Mouse (Mus musculus): ENCODE results near the gene Pygm. TPM values are rescaled to one million over a fixed set of nuclear protein-coding genes. Genes with fewer than 3 reads are reported as not detected.

Pygm gene
- polyA plus RNA-seq, 1 experiment from 2014 or later: 12.0 TPM

- ATAC-seq (ENCODE audit: low FRiP score): no peak
These were observed 41.8 kb upstream of the Pygm start for GRCm38 (mm10) chr19:6342276-6342933.

DNA sequence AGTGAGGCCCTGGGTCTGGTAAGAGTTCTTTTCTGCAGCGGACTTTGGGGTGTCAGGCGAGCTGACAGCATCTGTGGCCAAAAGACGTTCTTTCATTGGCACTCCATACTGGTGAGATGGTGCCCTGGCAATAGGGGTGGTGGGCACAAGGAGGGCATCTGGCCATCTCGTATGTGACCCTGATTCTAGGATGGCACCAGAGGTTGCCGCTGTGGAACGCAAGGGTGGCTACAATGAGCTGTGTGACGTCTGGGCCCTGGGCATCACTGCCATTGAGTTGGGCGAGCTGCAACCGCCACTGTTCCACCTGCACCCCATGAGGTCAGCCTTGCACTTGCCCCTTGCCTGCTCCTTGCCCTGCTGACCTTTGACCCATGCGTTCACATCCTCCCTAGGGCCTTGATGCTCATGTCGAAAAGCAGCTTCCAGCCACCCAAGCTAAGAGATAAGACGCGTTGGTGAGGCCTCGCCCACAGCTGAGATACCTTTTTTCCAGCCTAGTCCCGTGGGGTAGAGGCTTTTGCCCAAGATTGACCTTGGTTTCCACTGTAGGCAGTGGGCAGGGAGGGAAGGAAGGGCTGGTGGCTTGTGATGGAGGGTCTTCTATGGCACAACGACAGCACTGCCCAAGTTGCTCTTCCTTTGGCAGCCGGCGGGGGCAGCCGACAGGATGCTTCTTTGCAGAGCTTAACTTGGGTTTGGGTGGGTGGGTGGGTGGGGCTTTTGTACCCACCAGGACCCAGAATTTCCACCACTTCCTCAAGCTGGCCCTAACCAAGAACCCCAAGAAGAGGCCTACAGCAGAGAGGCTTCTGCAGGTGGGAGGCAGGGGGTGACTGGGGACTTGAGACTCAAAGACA is 40.9 kb upstream of the Pygm start:
- Histone ChIP-seq H3K4me3 (replicated peaks) (no peak overlapping the region), H3K27me3 (replicated peaks) (no peaks in the 10 kb centered on the region), H3K4me1 (peaks cover 22% of the 10 kb centered on the region), H3K36me3 (peaks cover 66% of the 10 kb centered on the region), H3K4me2 (no peak overlapping the region), H3K27ac (replicated peaks) (no peak overlapping the region), H3K9ac (replicated peaks) (no peak overlapping the region), H3K9me3 (replicated peaks) (no peaks in the 10 kb centered on the region)
- 86% methylated on average over 19 of the region's 19 CpGs for WGBS
- ATAC-seq (ENCODE audit: low FRiP score): no peak

More at GRCm38 (mm10) chr19:6342276-6342933, 41.8 kb upstream of the Pygm start:
- Histone ChIP-seq H3K27me3 (replicated peaks) (no peaks in the 10 kb centered on the region), H3K9me3 (replicated peaks) (no peaks in the 10 kb centered on the region), H3K9ac (replicated peaks) (peak overlapping the region; percentile 3; the same call in 1 of the 2 replicates), H3K4me3 (replicated peaks) (peak overlapping the region; percentile 51; the same call in 1 of the 2 replicates), H3K27ac (replicated peaks) (no peak overlapping the region), H3K4me1 (peaks cover 28% of the 10 kb centered on the region), H3K36me3 (peaks cover 70% of the 10 kb centered on the region), H3K4me2 (peak overlapping the region; percentile 67)
- 72% methylated on average over 5 of the region's 5 CpGs for WGBS

DNA sequence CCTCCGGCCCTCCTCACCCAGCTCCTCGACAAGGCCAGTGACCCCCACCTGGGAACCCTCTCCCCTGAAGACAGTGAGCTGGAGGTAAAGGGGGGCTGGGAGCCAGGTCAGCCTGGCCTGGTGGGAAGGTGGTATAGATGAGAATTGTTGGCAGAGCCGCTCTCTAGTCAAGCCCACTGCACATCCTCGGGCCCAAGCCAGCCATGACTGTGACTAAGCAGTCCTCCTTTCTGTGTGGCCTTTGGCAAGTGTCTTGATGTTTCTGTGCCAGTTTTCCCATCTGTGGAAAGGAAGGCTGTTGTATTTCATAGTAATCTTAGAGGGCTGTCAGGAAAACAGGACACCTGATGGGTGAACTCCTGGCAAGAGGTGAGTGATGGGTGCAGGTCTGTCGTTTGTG is 40.2 kb upstream of the Pygm start:
- Histone ChIP-seq H3K36me3 (peaks cover 59% of the 10 kb centered on the region), H3K9me3 (replicated peaks) (no peaks in the 10 kb centered on the region), H3K27ac (replicated peaks) (no peak overlapping the region), H3K9ac (replicated peaks) (no peak overlapping the region), H3K27me3 (replicated peaks) (no peaks in the 10 kb centered on the region), H3K4me2 (no peak overlapping the region), H3K4me1 (peaks cover 22% of the 10 kb centered on the region), H3K4me3 (replicated peaks) (no peak overlapping the region)
- no peak for ATAC-seq (ENCODE audit: low FRiP score)
- 89% methylated on average over 5 of the region's 5 CpGs for WGBS

GRCm38 (mm10) chr19:6346023-6346422 is 38.2 kb upstream of the Pygm start:
- no peaks in the 10 kb centered on the region for H3K9me3 ChIP-seq (replicated peaks)
- H3K36me3 ChIP-seq: peaks cover 59% of the 10 kb centered on the region
- no peak overlapping the region for H3K4me3 ChIP-seq (replicated peaks)
- H3K27ac ChIP-seq (replicated peaks): no peak overlapping the region
- no peak overlapping the region for H3K4me2 ChIP-seq
- ATAC-seq (ENCODE audit: low FRiP score): no peak
- peaks cover 12% of the 10 kb centered on the region for H3K4me1 ChIP-seq
- 92% methylated on average over 5 of the region's 5 CpGs for WGBS
- no peaks in the 10 kb centered on the region for H3K27me3 ChIP-seq (replicated peaks)
- H3K9ac ChIP-seq (replicated peaks): no peak overlapping the region

DNA sequence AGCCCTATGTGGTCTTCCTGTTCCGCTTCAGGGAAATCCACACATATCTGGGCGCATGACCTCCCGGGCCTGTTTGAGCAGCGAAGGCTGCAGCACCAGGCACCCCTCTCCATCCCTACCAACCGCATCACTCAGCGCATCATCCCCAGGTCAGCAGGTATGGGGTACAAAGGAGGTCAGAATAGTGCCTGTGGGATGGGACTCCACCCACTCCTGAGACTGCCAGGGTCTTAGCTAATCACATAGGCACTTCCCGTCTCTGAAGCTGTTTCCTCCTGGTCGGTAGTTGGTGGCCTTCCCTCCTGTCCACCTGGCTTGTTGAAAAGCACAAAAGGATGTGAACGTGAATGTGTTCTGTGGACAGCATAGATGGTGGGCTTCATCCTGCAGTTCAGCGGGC is 37.5 kb upstream of the Pygm start:
- Histone ChIP-seq H3K4me2 (no peak overlapping the region), H3K4me1 (peaks cover 12% of the 10 kb centered on the region), H3K27me3 (replicated peaks) (no peaks in the 10 kb centered on the region), H3K27ac (replicated peaks) (no peak overlapping the region), H3K36me3 (peaks cover 62% of the 10 kb centered on the region), H3K4me3 (replicated peaks) (no peak overlapping the region), H3K9ac (replicated peaks) (no peak overlapping the region), H3K9me3 (replicated peaks) (no peaks in the 10 kb centered on the region)
- no peak for ATAC-seq (ENCODE audit: low FRiP score)
- 90% methylated on average over 10 of the region's 10 CpGs for WGBS

GRCm38 (mm10) chr19:6347615-6348014 is 36.6 kb upstream of the Pygm start:
- H3K4me1 ChIP-seq: peaks cover 5% of the 10 kb centered on the region; the same call in 1 of the 2 replicates
- ATAC-seq (ENCODE audit: low FRiP score): no peak
- 95% methylated on average over 4 of the region's 4 CpGs for WGBS
- no peaks in the 10 kb centered on the region for H3K9me3 ChIP-seq (replicated peaks)
- no peak overlapping the region for H3K9ac ChIP-seq (replicated peaks)
- peaks cover 61% of the 10 kb centered on the region for H3K36me3 ChIP-seq
- no peak overlapping the region for H3K4me2 ChIP-seq
- no peaks in the 10 kb centered on the region for H3K27me3 ChIP-seq (replicated peaks)
- H3K27ac ChIP-seq (replicated peaks): no peak overlapping the region
- H3K4me3 ChIP-seq (replicated peaks): no peak overlapping the region

GRCm38 (mm10) chr19:6348717-6349116 is 35.5 kb upstream of the Pygm start:
- peaks cover 5% of the 10 kb centered on the region; the same call in 1 of the 2 replicates for H3K4me1 ChIP-seq
- WGBS: 65% methylated on average over 9 of the region's 9 CpGs
- H3K9ac ChIP-seq (replicated peaks): no peak overlapping the region
- peaks cover 63% of the 10 kb centered on the region for H3K36me3 ChIP-seq
- H3K27ac ChIP-seq (replicated peaks): no peak overlapping the region
- no peaks in the 10 kb centered on the region for H3K27me3 ChIP-seq (replicated peaks)
- no peak for ATAC-seq (ENCODE audit: low FRiP score)
- no peak overlapping the region for H3K4me2 ChIP-seq
- no peaks in the 10 kb centered on the region for H3K9me3 ChIP-seq (replicated peaks)
- no peak overlapping the region for H3K4me3 ChIP-seq (replicated peaks)

DNA sequence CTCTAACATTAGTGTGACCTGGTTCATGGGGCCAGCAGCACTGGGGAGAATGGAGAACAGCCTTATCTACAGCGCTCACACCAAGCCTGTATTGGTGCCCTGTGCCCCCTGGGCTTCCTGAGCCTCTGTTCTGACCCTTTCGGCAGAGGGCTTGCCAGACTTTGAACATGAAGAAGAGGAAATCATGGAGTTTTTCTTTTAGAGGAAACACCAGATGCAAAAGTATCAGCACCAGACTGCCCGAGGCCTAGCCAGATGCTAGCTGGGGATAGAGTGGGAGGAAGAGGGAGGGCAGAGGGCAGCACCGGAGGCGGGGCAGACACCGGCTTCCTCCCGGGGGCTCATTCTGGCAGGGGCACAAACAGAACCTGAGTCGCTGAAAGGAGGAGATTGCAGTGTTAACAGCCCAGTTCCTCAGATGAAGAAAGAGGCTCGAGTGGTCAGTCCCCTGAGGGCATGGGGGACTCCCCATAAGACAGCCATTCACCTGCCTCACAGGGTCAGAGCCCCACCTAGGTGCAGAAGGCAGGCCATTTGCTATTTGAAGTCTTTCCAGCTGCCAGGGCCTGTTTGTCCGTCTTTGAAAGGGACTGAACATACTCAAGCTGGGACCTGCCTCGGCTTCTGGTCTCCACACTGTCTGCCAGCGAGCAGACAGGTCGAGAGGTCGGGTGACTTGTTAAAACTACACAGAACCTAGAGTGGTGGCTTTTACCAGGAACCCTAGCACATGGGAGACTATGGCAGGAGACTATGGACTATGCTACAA is 34.8 kb upstream of the Pygm start:
- Histone ChIP-seq H3K27me3 (replicated peaks) (no peaks in the 10 kb centered on the region), H3K27ac (replicated peaks) (0 out of 2 replicates have a peak overlapping the region, but pooled peaks have one; percentile 15), H3K4me3 (replicated peaks) (no peak overlapping the region), H3K9ac (replicated peaks) (no peak overlapping the region), H3K9me3 (replicated peaks) (no peaks in the 10 kb centered on the region), H3K4me2 (no peak overlapping the region), H3K4me1 (peaks cover 5% of the 10 kb centered on the region; the same call in 1 of the 2 replicates), H3K36me3 (peaks cover 63% of the 10 kb centered on the region)
- ATAC-seq (ENCODE audit: low FRiP score): no peak
- 38% methylated on average over 14 of the region's 14 CpGs for WGBS

DNA sequence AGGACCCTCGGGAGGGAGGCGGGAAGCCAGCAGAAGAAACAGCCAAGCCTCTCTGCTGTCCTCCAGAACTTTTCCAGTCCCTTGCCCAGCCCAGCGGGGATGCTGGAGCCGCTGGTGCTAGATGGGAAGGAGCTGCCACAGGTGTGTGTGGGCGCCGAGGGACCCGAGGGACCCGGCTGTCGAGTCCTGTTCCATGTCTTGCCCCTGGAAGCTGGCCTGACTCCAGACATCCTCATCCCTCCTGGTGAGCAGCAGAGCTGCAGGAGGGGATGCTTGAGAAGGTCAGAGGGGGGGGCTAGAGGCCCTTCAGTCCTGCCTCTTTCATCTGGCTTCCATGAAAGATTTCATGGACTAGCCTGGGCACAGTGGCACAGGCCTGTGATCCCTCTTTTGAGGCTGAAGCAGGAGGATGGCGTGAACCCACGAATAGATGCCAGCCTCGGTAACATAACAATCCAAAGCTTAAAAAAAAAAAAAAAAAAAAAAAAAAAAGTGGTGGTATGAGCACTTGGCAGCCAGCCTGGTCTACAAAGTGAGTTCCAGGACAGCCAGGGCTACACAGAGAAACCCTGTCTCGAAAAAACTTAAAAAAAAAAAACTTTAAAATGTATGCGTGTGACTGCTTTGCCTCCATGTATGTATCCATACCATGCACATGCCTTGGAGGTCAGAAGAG is 32.6 kb upstream of the Pygm start:
- Histone ChIP-seq H3K4me3 (replicated peaks) (no peak overlapping the region), H3K27me3 (replicated peaks) (no peaks in the 10 kb centered on the region), H3K36me3 (peaks cover 48% of the 10 kb centered on the region), H3K27ac (replicated peaks) (no peak overlapping the region), H3K9ac (replicated peaks) (no peak overlapping the region), H3K4me1 (peaks cover 5% of the 10 kb centered on the region; the same call in 1 of the 2 replicates), H3K9me3 (replicated peaks) (no peaks in the 10 kb centered on the region), H3K4me2 (no peak overlapping the region)
- WGBS: 68% methylated on average over 14 of the region's 14 CpGs
- no peak for ATAC-seq (ENCODE audit: low FRiP score)

- Histone ChIP-seq H3K9ac (replicated peaks) (no peak overlapping the region), H3K27me3 (replicated peaks) (no peaks in the 10 kb centered on the region), H3K4me1 (peaks cover 5% of the 10 kb centered on the region; the same call in 1 of the 2 replicates), H3K9me3 (replicated peaks) (no peaks in the 10 kb centered on the region), H3K36me3 (peaks cover 43% of the 10 kb centered on the region), H3K27ac (replicated peaks) (no peak overlapping the region), H3K4me2 (no peak overlapping the region), H3K4me3 (replicated peaks) (no peak overlapping the region)
- no peak for ATAC-seq (ENCODE audit: low FRiP score)
- 94% methylated on average over 2 of the region's 2 CpGs for WGBS
These were observed 32.1 kb upstream of the Pygm start for GRCm38 (mm10) chr19:6352107-6352505.

DNA sequence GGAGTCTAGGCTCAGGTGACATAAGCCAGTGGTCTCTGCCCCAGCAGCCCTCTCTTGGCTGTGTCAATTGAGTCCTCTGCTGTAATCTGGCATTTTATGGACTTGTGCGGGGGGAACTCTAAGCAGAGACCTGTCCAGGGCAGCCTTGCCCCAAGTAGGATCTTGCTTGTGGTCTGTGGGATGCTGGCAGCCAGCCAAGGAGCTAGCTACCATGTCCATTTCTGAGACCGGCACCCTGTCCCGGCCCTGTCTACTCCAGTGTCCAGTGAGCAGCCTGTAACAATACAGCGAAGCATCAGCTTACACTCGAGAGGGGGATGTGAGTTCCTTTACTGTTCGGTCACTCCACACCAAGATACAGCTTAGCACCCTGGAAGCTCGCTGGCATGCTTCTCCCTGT is 30.2 kb upstream of the Pygm start:
- Histone ChIP-seq H3K4me3 (replicated peaks) (no peak overlapping the region), H3K9me3 (replicated peaks) (no peaks in the 10 kb centered on the region), H3K9ac (replicated peaks) (no peak overlapping the region), H3K27me3 (replicated peaks) (no peaks in the 10 kb centered on the region), H3K4me1 (peaks cover 5% of the 10 kb centered on the region; the same call in 1 of the 2 replicates), H3K27ac (replicated peaks) (no peak overlapping the region), H3K36me3 (peaks cover 35% of the 10 kb centered on the region), H3K4me2 (no peak overlapping the region)
- WGBS: 85% methylated on average over 7 of the region's 7 CpGs
- 0 out of 2 replicates have a peak, but pooled peaks have one; percentile 25 for ATAC-seq (ENCODE audit: low FRiP score)

All from neural tube, embryonic 15.5 days (tissue).